Mouse (Mus musculus): ENCODE measurements around the gene Gak. TPM values are rescaled to one million over a fixed set of nuclear protein-coding genes. Genes with fewer than 3 reads are reported as not detected.

Gene Gak
- total RNA-seq, 1 experiment: 49.1 TPM

DNA sequence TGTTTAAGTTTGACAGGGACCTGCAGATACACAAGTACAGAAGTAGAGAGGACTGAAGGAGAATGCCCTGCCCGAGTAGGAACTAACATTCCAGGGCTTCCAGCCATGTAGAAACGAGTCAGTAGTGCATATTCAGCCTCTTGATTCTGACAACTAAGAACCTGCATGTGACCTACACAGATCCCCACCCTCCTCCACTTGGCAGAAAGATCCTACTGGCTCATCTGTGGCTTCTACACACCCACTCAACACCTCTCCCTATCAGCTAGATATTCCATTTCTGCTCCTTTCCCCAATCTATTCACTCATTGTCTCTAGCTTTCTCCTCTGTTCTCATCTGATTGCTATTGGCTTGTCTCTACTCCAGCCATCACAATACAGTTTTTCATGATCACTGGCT, 7.7 kb downstream of the Gak start:
- TF ChIP-seq ZC3H11A (IDR thresholded peaks at IDR 0.05; ENCODE audit: borderline replicate concordance, low read depth, low read length): no peak
- TF ChIP-seq ZNF384 (IDR thresholded peaks at IDR 0.05; ENCODE audit: low read depth, low read length): no peak
- no peak for TF ChIP-seq MAFK (IDR thresholded peaks at IDR 0.05; ENCODE audit: insufficient read depth, low read depth, low read length)
- TF ChIP-seq CHD2 (IDR thresholded peaks at IDR 0.05; ENCODE audit: low read depth, low read length): no peak
- no peak for TF ChIP-seq HCFC1 (IDR thresholded peaks at IDR 0.05; ENCODE audit: borderline replicate concordance, insufficient read depth, low read length)
- H3K4me1 ChIP-seq (ENCODE audit: control insufficient read depth in 2 of 2, insufficient read depth in 2 of 2, low read length in 2 of 2, poor library complexity in 1 of 2): no peaks in the 10 kb centered on the region
- H3K4me3 ChIP-seq (ENCODE audit: insufficient read depth in 1 of 2, low read depth in 1 of 2, low read length in 2 of 2, poor library complexity in 1 of 2, severe bottlenecking in 1 of 2): no peak overlapping the region
- H3K9ac ChIP-seq (ENCODE audit: insufficient read depth, low read depth, low read length, poor library complexity, severe bottlenecking): no peak overlapping the region
- in situ Hi-C loops (cut with MboI; ENCODE audit: low sequenced_read_pairs in 2 of 2, unreplicated experiment in 2 of 2): no loop called here
- DNase-seq (ENCODE audit: low read depth, low spot score): no peak
- no peaks in the 10 kb centered on the region for H3K9me3 ChIP-seq (ENCODE audit: control insufficient read depth, insufficient read depth, low read depth, low read length)
- H3K27ac ChIP-seq (ENCODE audit: insufficient read depth, low read depth, low read length, poor library complexity, severe bottlenecking): no peak overlapping the region
- peaks cover 3% of the 10 kb centered on the region for H3K36me3 ChIP-seq (ENCODE audit: control insufficient read depth, insufficient read depth, low read length, poor library complexity, severe bottlenecking)

GRCm38 (mm10) chr5:108610426-108610825, 19.1 kb downstream of the Gak start:
- no peak overlapping the region for H3K4me3 ChIP-seq (ENCODE audit: insufficient read depth in 1 of 2, low read depth in 1 of 2, low read length in 2 of 2, poor library complexity in 1 of 2, severe bottlenecking in 1 of 2)
- no peaks in the 10 kb centered on the region for H3K4me1 ChIP-seq (ENCODE audit: control insufficient read depth in 2 of 2, insufficient read depth in 2 of 2, low read length in 2 of 2, poor library complexity in 1 of 2)
- H3K36me3 ChIP-seq (ENCODE audit: control insufficient read depth, insufficient read depth, low read length, poor library complexity, severe bottlenecking): peaks cover 38% of the 10 kb centered on the region
- no peak overlapping the region for H3K9ac ChIP-seq (ENCODE audit: insufficient read depth, low read depth, low read length, poor library complexity, severe bottlenecking)
- no peak for DNase-seq (ENCODE audit: low read depth, low spot score)
- H3K27ac ChIP-seq (ENCODE audit: insufficient read depth, low read depth, low read length, poor library complexity, severe bottlenecking): no peak overlapping the region
- TF ChIP-seq MAFK (IDR thresholded peaks at IDR 0.05; ENCODE audit: insufficient read depth, low read depth, low read length) (no peak), ZNF384 (IDR thresholded peaks at IDR 0.05; ENCODE audit: low read depth, low read length) (no peak), HCFC1 (IDR thresholded peaks at IDR 0.05; ENCODE audit: borderline replicate concordance, insufficient read depth, low read length) (no peak), CHD2 (IDR thresholded peaks at IDR 0.05; ENCODE audit: low read depth, low read length) (no peak), ZC3H11A (IDR thresholded peaks at IDR 0.05; ENCODE audit: borderline replicate concordance, low read depth, low read length) (no peak)
- in situ Hi-C loops (cut with MboI; ENCODE audit: low sequenced_read_pairs in 2 of 2, unreplicated experiment in 2 of 2): no loop called here
- no peaks in the 10 kb centered on the region for H3K9me3 ChIP-seq (ENCODE audit: control insufficient read depth, insufficient read depth, low read depth, low read length)

- Histone ChIP-seq H3K4me3 (ENCODE audit: insufficient read depth in 1 of 2, low read depth in 1 of 2, low read length in 2 of 2, poor library complexity in 1 of 2, severe bottlenecking in 1 of 2) (no peak overlapping the region), H3K9me3 (ENCODE audit: control insufficient read depth, insufficient read depth, low read depth, low read length) (no peaks in the 10 kb centered on the region), H3K4me1 (ENCODE audit: control insufficient read depth in 2 of 2, insufficient read depth in 2 of 2, low read length in 2 of 2, poor library complexity in 1 of 2) (no peaks in the 10 kb centered on the region), H3K9ac (ENCODE audit: insufficient read depth, low read depth, low read length, poor library complexity, severe bottlenecking) (no peak overlapping the region), H3K36me3 (ENCODE audit: control insufficient read depth, insufficient read depth, low read length, poor library complexity, severe bottlenecking) (peaks cover 44% of the 10 kb centered on the region), H3K27ac (ENCODE audit: insufficient read depth, low read depth, low read length, poor library complexity, severe bottlenecking) (no peak overlapping the region)
- in situ Hi-C loops (cut with MboI; ENCODE audit: low sequenced_read_pairs in 2 of 2, unreplicated experiment in 2 of 2): no loop called here
- TF ChIP-seq MAFK (IDR thresholded peaks at IDR 0.05; ENCODE audit: insufficient read depth, low read depth, low read length) (no peak), CHD2 (IDR thresholded peaks at IDR 0.05; ENCODE audit: low read depth, low read length) (no peak), ZNF384 (IDR thresholded peaks at IDR 0.05; ENCODE audit: low read depth, low read length) (no peak), ZC3H11A (IDR thresholded peaks at IDR 0.05; ENCODE audit: borderline replicate concordance, low read depth, low read length) (no peak), HCFC1 (IDR thresholded peaks at IDR 0.05; ENCODE audit: borderline replicate concordance, insufficient read depth, low read length) (no peak)
- no peak for DNase-seq (ENCODE audit: low read depth, low spot score)
Measured at GRCm38 (mm10) chr5:108602537-108602936, 27.0 kb downstream of the Gak start.

GRCm38 (mm10) chr5:108599923-108600322, 29.6 kb downstream of the Gak start:
- Histone ChIP-seq H3K9ac (ENCODE audit: insufficient read depth, low read depth, low read length, poor library complexity, severe bottlenecking) (no peak overlapping the region), H3K4me3 (ENCODE audit: insufficient read depth in 1 of 2, low read depth in 1 of 2, low read length in 2 of 2, poor library complexity in 1 of 2, severe bottlenecking in 1 of 2) (no peak overlapping the region), H3K9me3 (ENCODE audit: control insufficient read depth, insufficient read depth, low read depth, low read length) (no peaks in the 10 kb centered on the region), H3K27ac (ENCODE audit: insufficient read depth, low read depth, low read length, poor library complexity, severe bottlenecking) (no peak overlapping the region), H3K36me3 (ENCODE audit: control insufficient read depth, insufficient read depth, low read length, poor library complexity, severe bottlenecking) (peaks cover 38% of the 10 kb centered on the region), H3K4me1 (ENCODE audit: control insufficient read depth in 2 of 2, insufficient read depth in 2 of 2, low read length in 2 of 2, poor library complexity in 1 of 2) (no peaks in the 10 kb centered on the region)
- TF ChIP-seq HCFC1 (IDR thresholded peaks at IDR 0.05; ENCODE audit: borderline replicate concordance, insufficient read depth, low read length) (no peak), ZNF384 (IDR thresholded peaks at IDR 0.05; ENCODE audit: low read depth, low read length) (no peak), MAFK (IDR thresholded peaks at IDR 0.05; ENCODE audit: insufficient read depth, low read depth, low read length) (no peak), CHD2 (IDR thresholded peaks at IDR 0.05; ENCODE audit: low read depth, low read length) (no peak), ZC3H11A (IDR thresholded peaks at IDR 0.05; ENCODE audit: borderline replicate concordance, low read depth, low read length) (no peak)
- no peak for DNase-seq (ENCODE audit: low read depth, low spot score)
- in situ Hi-C loops (cut with MboI; ENCODE audit: low sequenced_read_pairs in 2 of 2, unreplicated experiment in 2 of 2): no loop called here

GRCm38 (mm10) chr5:108581361-108581891, 48.1 kb downstream of the Gak start:
- in situ Hi-C loops (cut with MboI; ENCODE audit: low sequenced_read_pairs in 2 of 2, unreplicated experiment in 2 of 2): no loop called here
- no peaks in the 10 kb centered on the region for H3K4me1 ChIP-seq (ENCODE audit: control insufficient read depth in 2 of 2, insufficient read depth in 2 of 2, low read length in 2 of 2, poor library complexity in 1 of 2)
- TF ChIP-seq ZC3H11A (IDR thresholded peaks at IDR 0.05; ENCODE audit: borderline replicate concordance, low read depth, low read length) (no peak), CHD2 (IDR thresholded peaks at IDR 0.05; ENCODE audit: low read depth, low read length) (no peak), ZNF384 (IDR thresholded peaks at IDR 0.05; ENCODE audit: low read depth, low read length) (no peak), HCFC1 (IDR thresholded peaks at IDR 0.05; ENCODE audit: borderline replicate concordance, insufficient read depth, low read length) (no peak), MAFK (IDR thresholded peaks at IDR 0.05; ENCODE audit: insufficient read depth, low read depth, low read length) (no peak)
- no peak overlapping the region for H3K27ac ChIP-seq (ENCODE audit: insufficient read depth, low read depth, low read length, poor library complexity, severe bottlenecking)
- H3K9ac ChIP-seq (ENCODE audit: insufficient read depth, low read depth, low read length, poor library complexity, severe bottlenecking): no peak overlapping the region
- DNase-seq (ENCODE audit: low read depth, low spot score): no peak
- H3K36me3 ChIP-seq (ENCODE audit: control insufficient read depth, insufficient read depth, low read length, poor library complexity, severe bottlenecking): peaks cover 36% of the 10 kb centered on the region
- H3K9me3 ChIP-seq (ENCODE audit: control insufficient read depth, insufficient read depth, low read depth, low read length): no peaks in the 10 kb centered on the region
- H3K4me3 ChIP-seq (ENCODE audit: insufficient read depth in 1 of 2, low read depth in 1 of 2, low read length in 2 of 2, poor library complexity in 1 of 2, severe bottlenecking in 1 of 2): no peak overlapping the region

All from ES-E14 (cell line).